Mouse (Mus musculus) left cerebral cortex, adult 8-10 months (tissue): Measurements from ENCODE around the gene Stn1. TPM values are rescaled to one million over a fixed set of nuclear protein-coding genes. Genes with fewer than 3 reads are reported as not detected.

Source experiments
- DNase-seq, 2 experiments: peaks; one replicate each; pipeline ENCODE4 v3.0.0; 2022; ENCODE audit warnings: low spot score in 2 of 2
- total RNA-seq, 4 experiments: library from RNA; stranded (reverse); gene quantifications; 2 replicates each; pipeline ENCODE4 v1.2.4; 2022

Gene Stn1
- total RNA-seq, 4 experiments from 2014 or later, result 22.5 to 29.1 (median 25.3) TPM

DNA sequence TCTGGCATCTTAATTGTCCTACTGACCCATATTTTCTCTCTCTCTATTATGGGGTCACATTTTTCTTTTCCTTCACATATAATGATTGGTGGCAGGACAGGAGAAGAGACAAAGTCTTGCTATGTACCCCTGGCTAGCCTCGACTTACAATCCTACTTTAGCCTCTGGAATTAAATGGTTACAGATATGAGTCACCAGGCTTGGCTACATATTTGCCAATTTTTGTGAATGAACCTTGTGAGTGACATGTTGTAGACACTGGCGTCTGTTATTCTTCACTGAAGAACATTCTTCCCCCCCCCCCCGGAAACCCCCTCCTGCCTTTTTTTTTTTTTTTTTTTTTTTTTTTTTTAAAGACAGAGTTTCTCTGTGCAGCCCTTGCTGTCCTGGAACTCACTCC lies 54.0 kb downstream of the Stn1 start:
- no peak for DNase-seq

DNA sequence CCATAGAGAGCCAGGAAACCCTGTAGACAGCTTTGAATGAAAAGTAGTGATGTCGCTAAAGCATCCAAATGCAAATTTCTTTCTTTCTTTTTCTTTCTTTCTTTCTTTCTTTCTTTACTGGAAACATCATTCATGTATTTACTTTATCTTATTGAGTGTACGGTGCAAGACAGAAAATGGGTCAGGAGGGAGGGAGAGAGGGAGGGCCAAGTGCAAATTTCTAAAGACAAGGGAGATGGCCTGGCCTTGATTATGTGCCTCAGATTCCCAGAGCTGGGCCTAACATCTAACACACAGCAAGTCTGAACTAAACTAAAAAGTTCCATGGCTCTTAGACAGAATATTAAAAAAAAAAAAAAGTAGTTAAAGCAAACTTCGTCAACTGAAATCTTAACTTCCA lies 63.9 kb downstream of the Stn1 start:
- no peak for DNase-seq

DNA sequence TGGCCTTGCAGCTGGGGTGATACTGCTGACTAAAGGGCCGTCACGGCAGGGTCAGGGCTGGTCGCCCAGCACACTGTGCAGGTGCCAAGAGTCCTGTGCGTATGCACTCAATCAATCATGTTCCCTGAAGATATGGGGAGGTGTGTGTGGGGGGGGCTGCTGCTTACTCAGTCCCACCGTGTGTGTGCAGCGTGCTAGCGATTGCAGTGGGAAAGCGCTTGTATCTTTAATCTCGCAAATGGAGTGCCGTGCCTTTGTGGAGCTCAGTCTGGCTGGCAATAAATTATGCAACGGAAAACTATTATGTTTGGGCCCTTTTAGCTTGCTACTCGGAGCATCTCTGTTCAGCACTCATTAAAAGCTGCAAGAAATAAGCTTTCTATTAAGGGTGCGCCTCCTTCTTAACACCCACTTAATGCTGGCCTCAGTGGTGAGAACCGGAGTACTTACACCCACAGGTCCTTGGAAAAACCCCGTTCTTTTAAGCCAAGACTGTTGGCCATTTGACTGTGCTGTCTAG lies 64.4 kb downstream of the Stn1 start:
- no peak for DNase-seq

DNA sequence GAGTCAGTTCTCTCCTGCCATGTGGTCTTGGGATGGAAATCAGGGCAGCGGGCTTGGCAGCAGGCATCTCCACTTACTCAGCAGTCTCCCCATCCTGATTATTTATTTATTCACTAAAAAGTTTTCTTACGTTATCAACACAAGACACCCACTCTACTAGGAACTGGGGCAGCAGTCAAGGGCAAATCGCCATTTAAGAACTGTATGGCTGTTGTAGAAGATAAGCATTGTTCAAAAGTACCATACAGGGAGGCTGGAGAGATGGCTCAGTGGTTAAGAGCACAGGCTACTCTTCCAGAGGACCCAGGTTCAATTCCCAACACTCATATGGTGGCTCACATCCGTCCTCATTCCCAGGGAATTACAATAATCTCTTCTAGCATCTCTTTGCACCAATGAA lies 65.5 kb downstream of the Stn1 start:
- DNase-seq, result no peak

DNA sequence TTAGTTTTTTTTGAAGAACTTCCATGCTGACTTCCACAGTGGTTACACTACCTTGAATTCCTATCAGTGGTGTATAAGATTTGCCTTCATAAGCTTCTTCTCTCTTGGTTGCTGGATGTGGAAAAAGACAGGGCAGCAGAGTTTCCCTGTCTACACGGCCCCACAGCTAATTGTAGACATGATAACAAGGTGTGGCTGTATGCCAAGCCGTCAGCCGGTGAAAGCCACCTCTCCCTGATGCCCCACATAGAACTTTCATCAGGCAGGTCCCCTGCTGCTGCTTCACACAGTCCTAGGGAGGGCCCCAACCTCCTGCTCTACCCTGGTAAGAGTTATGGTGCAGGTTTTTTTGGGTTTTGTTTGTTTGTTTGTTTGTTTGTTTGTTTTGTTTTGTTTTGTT lies 68.6 kb downstream of the Stn1 start:
- DNase-seq, result no peak

DNA sequence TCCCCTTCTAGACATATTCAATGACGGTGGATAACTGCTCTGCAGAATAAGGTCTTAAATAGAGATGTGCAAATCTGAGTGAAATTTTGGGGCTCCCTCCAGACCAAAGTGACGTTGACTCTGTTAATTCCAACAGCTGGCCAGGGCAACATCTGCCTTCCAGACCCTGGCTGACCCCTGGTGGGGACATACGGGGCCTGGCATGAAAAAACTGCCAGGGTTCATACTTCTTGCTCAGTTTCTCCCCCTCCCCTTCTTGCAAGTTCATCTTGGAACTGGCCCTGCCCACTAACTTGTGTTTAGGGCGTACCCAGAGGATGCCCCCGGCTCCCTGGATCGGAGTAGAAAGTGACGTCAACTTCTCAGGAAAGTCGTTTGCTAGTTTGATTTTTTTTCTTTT lies 70.5 kb downstream of the Stn1 start:
- DNase-seq, result no peak

DNA sequence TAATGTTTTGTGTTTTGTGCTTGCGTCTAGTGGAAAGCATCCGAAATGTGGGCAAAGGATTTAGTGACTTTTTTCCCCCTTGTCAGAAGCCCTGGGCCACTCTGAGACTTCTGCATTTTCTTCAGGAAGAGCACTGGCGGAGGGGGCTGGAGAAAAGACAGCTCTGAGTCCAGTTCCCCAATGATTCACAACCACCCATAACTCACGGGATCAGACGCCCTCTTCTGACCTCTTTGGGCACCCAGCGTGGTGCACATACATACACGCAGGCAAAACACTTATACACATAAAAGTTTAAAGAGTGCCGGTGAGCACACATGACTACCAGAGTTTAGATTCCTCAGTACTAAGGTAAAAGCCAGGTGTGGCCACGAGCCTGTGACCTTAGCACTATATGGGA lies 71.8 kb downstream of the Stn1 start:
- DNase-seq, result no peak

DNA sequence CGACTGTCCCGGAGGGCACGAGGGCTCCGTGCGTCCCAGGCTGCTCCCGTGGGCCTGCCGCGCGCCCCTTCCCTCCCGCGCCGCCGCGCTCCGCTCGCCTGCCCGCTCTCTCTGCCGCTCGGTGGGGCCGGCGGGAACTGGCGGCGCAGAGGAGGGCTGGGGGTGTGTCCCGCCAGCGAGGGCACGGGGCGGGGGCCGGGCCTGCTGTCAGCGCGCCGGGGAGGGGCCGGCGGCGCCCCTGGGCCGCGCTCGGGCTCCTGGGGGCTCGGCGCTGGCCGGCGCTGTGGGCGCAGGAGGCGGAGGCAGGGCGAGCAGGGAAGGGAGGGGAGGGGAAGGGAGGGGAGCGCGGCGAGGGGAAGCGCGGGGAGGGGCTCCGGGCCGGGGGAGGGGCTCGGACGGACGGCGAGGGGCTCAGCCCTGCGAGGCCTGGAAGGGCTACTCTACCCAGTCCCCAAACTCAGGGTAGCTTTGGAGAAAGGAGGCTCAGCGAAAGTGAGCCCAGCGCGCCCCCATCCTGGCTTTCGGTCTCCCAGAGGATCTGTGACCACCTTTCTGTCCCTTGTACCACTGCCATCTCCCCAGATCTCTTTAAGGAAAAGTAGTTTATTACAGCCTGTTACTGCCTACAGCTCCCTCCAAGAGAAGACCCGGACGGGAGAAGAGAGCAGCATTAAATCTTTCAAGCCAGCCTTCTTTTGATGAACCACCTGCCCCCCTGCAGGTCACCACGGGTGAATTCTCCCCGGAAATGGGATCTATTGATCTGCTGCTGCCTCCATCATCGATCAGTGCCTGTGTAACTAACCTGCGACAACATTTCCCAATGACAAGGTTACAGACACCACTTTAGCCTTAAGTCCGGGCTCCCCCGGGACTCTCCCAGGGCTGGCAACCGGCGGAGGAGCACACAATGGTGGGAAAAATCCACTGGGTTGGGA lies 72.7 kb downstream of the Stn1 start, which contains the start of gene Sh3pxd2a:
TSS of gene Sh3pxd2a (minus strand) at position 98 of the 938 bp plus-strand sequence.
- DNase-seq, result no peak

DNA sequence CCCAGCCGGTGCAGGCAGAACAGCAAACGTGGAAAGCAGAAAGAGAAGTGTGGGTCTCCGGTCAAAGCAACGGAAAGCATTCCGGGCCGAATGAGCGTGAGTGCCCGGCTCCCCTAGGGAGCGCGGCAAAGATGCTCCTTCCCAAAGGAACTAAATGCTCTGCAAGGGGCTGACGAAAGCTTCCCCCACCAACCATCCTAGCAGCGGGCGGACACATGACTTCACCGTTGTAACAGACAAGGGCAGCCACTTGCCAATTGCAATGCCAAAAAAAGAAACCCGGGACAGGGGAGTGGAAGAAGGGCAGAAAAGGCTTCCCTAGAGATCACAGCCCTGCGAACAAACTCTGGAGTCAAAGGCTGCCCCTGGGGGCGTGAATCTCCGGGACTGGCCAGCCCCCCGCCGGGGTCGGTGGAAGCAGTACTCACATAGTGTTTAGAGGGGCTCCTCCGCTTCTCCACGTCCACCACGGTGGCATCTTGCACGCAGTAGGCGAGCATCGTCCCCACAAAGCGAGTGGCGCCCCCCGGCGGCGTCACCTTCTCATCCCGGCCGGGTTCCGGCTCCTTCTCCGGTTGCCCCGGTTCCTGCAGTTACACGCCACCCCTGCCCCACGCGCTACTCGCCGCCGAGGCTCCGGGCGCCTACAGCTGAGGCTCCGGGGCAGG lies 73.5 kb downstream of the Stn1 start:
- DNase-seq, result peak in 1 of 2 experiments; percentile 63

DNA sequence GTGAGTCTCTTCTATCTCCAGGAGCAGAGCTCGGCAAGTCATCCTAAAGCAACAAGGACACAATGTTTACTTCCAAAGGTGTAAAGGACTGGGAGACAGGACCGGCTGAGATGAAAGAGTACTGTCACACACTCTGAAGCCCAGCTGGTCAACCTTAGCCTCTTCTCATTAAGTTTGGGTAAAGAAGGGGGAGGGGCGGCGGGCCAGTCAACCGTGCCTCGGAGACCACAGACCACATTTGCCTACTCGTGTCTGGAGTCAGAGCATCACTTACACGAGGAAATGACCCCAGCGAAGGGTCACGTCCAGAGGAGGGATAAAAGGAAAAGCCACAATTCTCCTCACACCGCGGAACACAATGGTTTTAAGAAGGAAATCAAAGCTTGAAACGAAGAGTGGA lies 74.1 kb downstream of the Stn1 start:
- no peak for DNase-seq

DNA sequence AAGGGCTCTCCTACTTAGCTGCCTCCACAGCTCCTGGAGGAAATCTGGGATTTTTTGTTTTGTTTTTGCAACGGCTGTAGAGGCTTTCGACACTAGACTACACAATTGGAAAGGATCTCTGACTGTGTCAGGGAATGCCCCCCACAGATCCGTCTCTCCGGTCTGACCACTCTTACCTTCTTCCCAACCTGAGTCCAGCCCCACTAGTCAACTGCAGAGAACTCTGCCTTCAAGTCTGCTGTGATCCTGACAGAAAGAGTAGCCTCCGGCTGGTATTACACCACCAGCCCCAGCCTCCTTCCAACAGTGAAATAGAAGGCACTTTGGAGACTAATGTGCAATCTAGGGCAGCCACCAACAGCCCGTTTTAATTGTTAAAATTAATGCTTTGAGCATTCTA lies 74.6 kb downstream of the Stn1 start:
- DNase-seq, result no peak

DNA sequence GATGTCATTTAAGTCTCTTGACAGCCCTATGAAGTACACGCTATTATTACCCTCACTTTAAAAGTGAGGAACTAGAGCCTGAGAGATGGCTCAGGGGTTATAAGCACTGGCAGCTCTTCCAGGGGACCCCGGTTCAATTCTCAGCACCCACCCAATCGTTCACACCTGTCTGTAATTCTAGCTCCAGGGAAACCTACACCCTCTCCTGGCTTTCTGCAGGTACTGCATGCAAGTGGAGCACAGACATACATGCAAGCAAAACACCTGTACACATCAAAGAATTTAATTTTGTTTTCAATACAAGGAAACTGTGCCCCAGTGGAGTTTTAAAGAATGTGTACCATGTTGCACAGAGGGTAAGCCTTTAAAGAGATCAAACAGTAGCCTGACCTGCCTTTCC lies 75.5 kb downstream of the Stn1 start:
- no peak for DNase-seq

DNA sequence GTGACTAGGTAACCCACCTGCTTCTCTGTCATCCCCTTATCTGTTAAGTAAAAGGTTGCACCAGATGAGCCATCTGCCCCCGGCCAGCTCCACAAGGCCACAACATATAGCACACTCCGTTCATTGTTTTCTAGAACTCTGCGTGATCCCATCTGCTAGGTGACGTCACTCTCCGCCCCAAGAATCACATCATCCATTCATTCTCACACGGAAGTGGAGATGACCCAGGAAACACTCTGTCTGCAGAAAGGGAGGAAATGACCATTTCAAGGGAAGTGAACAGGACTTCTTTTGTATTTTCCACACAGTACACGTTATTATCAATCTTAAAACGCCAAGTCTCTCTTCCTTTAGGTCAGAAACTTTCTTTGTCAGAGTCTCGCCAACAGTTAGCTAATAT lies 75.9 kb downstream of the Stn1 start:
- no peak for DNase-seq

DNA sequence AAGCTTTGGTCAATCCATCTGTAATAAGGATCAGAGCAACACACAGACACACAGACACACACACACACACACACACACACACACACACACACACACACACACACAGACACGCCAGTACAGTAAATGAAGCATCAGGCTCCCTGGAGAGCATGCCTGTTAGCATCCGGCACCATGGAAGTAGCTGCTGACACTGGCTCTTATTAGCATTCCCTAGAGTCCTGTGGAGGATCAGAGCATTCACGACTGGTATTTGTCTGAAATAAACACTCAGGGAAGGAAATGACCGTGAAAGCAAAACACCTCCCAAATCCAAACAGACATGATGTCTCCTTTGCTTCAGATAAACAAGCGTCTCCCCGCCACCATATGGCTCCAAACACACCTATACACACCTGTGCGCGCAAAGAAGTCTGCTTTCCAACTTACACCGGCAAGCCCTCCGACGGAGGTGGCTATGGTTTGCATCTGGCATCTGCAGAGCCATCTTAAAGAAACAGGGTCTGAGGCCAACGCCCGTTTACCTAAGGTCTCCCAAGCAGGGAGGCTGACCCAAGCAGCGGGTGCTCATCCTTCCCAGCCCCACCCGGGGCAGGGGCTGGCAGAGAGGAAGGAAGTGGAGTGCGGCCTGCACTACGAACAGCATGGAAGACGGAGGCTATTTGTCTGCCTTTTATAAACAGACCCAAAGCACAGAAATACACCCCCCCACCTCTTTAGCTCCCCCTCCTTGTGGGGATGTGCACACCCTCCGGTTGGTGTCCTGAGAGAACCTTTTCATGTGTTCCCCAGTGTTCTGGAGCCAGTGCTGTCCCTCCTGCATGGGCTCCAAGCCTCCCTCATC lies 77.0 kb downstream of the Stn1 start:
- no peak for DNase-seq

DNA sequence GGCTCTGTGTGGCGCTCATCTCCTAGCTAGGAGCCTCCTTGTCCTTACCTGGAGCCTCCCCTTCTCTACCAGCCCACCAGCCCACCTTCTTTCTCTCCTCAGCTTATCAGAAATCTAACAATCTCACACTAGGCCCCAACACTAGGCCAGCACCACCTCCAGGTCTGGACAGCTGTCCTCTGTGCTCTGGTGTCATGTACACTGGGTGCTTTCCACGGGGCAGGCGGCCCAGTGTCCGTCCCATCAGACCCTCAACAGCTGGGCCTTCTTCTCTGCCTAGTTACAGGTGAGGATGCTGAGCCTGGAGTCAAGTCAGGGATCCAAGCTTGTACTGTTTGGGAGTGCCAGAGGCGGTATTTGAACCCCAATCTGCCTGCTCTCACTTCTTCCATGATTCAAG lies 78.1 kb downstream of the Stn1 start:
- DNase-seq, result no peak

DNA sequence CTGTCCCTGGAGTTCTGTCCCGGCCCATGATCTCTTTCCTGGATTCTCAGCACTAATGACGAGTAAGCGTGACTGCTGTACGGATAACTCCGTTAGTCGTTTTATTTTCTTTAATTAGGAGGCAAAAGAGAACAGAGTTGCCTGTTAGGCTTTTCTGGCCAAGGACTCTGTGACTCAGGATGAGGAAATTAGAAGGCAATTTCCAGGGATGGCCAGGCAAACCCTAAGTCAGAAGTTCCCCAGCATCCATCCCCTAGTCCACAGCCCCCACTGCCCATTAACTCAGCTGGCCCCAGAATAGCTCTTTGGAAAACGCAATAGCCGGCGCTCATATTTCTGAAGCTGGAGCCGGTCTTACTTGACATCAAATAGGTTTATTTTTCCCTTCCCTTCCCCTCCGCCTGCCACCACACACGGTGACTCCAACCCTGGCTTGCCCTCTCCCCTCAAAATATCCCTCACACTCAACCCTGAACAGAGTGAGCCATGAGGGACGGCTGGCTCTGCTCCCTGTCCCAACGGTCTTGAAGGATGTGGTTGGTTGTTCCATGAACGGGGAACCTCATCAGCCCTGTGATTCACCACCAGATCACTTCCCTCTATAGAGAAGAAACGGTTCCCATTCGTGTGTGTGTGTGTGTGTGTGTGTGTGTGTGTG lies 78.7 kb downstream of the Stn1 start:
- DNase-seq, result no peak

DNA sequence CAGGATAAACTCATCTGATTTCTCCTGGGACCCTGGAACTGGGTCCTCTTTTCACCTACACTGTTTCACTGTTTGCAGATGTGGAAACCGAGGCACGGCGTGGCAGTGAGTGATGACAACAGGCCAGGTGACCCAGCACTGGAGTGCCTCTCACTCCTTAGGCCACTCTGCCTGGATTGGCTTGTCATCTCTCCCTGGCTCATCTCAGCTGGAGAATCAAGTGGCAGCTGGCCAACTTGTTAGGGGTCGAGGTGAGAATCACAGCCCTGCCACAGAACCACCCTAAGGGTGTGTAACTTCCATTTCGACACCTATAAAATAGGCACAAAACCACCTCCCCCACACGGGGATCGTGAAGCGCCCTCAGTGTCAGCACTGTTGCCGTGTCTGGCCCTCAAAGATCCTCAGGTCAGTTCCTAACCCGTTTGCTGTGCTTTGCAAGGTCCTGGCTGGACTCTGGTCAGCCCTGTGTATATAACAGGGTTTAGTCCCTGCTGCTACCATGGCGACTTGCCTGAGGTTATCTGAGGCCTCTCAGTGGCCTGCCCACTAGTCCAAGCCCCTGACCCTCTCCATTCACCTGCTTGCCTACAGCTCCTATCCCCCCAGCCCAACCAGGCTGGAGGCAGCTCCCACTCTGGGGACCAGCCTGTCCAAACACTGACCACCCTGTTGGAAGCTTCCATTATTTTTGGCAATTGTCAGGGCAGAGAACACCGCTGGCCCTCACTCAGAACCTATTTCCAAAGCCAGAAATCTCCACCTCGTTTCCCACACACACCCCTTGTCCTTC lies 79.4 kb downstream of the Stn1 start:
- DNase-seq, result no peak

DNA sequence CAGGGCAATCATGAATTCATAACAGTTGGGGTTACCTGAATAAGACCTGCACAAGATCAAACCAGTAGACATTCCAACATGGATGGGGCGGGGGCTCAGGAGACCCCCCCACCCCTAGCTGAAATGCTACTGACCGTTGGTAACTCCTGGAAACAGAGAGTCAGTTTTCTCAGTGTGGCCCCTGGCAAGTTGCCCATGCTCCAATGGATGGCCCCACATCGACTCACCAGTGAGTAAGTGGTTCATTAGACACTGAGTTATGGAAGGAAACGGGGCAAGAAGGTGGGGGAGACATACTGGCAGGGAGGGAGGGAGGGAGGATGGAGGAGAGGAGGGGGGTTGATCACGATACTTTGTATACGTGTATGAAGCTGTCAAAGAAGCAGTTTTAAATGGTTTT lies 81.3 kb downstream of the Stn1 start:
- no peak for DNase-seq

DNA sequence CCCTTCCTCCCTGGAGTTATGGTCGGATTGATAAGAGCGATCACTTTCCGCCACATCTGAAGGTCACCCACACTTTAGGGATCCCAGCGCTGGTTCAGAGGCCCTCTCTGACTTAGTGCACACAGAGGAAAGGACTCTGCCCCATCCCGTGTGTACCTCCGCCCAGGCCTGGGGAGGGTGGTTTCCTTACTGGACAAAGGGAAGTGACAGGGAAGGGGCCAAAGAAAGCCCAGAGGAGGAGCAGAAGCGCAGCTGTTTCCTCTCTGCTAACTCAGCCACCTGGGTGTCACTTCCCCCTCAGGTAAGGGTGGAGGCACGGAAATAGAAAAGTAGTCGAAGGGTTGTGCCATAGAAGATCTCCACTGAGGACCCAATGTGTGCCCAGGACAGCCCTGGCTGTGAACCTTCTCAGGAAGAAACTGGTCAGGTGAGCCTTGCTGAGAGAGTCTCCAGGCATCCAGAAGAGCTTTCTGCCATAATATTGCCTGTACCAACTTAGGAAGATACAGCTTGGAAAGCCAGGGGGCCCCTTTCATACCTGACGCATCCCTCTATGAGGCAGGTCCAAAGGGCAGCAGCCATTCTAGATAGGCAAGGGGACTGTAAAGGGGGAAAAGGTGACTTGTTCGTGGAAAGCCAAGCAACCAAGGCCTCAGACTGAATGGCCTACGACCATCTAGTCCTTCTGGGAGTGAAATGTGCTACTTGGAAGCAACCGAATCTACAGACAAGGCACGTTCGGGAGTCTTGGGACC lies 82.1 kb downstream of the Stn1 start:
- DNase-seq, result no peak
